Mouse (Mus musculus) embryonic fibroblast, embryonic 13.5 days (primary cell): ENCODE results near the gene Arhgap31.

Source experiments
- CTCF ChIP-seq: IDR thresholded peaks from 2 replicates; pipeline ENCODE4 v1.5.1; 2011; ENCODE audit warnings: mild to moderate bottlenecking, control low read depth, low read length, moderate library complexity, borderline replicate concordance; ENCODE audit not compliant: insufficient read depth
- POLR2A ChIP-seq: IDR thresholded peaks from 2 replicates; pipeline ENCODE4 v1.6.1; 2011; ENCODE audit warnings: low read depth, mild to moderate bottlenecking, control low read depth, low read length, moderate library complexity

DNA sequence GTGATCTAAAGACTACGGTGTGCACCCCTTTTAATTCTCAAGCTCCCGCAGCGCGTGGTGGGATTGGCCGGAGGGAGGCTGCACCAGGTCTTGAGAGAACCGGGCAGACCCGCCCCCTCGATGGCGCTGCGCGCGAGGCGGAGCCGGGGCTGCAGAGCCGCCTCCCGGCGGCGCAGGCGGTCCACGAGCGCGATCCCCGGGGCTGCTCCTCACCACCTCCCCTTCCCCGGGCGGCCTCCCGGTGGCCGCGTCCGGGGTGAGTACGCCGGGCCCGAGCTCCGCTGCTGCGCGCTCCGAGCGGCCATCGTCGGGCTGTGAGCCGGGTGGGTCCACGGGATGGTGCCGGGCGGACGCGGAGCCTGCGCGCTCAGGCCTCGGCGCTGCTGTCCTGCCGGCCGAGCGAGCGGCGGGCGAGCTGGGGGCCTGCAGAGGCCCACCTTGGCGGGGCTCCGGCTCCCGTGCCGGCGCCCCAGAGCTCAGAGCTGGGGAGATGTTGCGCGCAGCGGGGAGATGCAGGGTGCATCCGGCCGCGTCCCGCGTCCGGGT, 29.1 kb upstream of the Arhgap31 start, which contains the start of gene B4galt4:
- TF ChIP-seq CTCF (no peak), POLR2A (peak; percentile 69)
